Mouse (Mus musculus) embryonic facial prominence, embryonic 15.5 days (tissue): ENCODE data around the gene Dact3. TPM values are rescaled to one million over a fixed set of nuclear protein-coding genes. Genes with fewer than 3 reads are reported as not detected.

Experiments
- ATAC-seq: fragments of 200-750 bp; cut with Nextera tagmentation; 2 replicates; pipeline ENCODE4 v1.8.0; 2017; ENCODE audit warnings: low read depth, moderate TSS enrichment; ENCODE audit not compliant: insufficient number of reproducible peaks, low FRiP score, low TSS enrichment
- H3K27ac ChIP-seq: fragments of 300-500 bp; sonication (generic); replicated peaks from 2 replicates; pipeline ENCODE4 v1.5.1; 2015; ENCODE audit warnings: mild to moderate bottlenecking, inconsistent platforms
- H3K27me3 ChIP-seq: fragments of 300-500 bp; sonication (generic); 2 replicates; pipeline ENCODE4 v1.6.1; 2015; ENCODE audit warnings: inconsistent platforms
- H3K36me3 ChIP-seq: fragments of 300-500 bp; sonication (generic); 2 replicates; pipeline ENCODE4 v1.6.1; 2015; ENCODE audit warnings: mild to moderate bottlenecking, inconsistent platforms
- H3K4me1 ChIP-seq: fragments of 300-500 bp; sonication (generic); 2 replicates; pipeline ENCODE4 v1.6.1; 2015; ENCODE audit warnings: inconsistent platforms
- H3K4me2 ChIP-seq: fragments of 300-500 bp; sonication (generic); replicated peaks from 2 replicates; pipeline ENCODE4 v1.6.1; 2015; ENCODE audit warnings: mild to moderate bottlenecking, inconsistent platforms
- H3K4me3 ChIP-seq: fragments of 300-500 bp; sonication (generic); replicated peaks from 2 replicates; pipeline ENCODE4 v1.5.1; 2015; ENCODE audit warnings: mild to moderate bottlenecking, inconsistent platforms
- H3K9ac ChIP-seq: fragments of 300-500 bp; sonication (generic); 2 replicates; pipeline ENCODE4 v1.6.1; 2015; ENCODE audit warnings: inconsistent platforms
- H3K9me3 ChIP-seq: fragments of 300-500 bp; sonication (generic); replicated peaks from 2 replicates; pipeline ENCODE4 v1.6.1; 2016; ENCODE audit warnings: inconsistent platforms
- WGBS: fragments of 180-500 bp; shearing (Covaris S2); methylation state at CpG from one replicate; pipeline ENCODE4 v1.1.7; 2015; 5-methylcytosine and 5-hydroxymethylcytosine counted together
- polyA plus RNA-seq: library from polyadenylated mRNA; unstranded; fragments of >200 nt; fragmentation: Nextera tagmentation; extraction: Ambion mirVana; gene quantifications from 2 replicates; pipeline ENCODE4 v1.2.1, GENCODE M21; 2015

Gene Dact3
- polyA plus RNA-seq, 1 experiment from 2014 or later = 5.4 TPM

DNA sequence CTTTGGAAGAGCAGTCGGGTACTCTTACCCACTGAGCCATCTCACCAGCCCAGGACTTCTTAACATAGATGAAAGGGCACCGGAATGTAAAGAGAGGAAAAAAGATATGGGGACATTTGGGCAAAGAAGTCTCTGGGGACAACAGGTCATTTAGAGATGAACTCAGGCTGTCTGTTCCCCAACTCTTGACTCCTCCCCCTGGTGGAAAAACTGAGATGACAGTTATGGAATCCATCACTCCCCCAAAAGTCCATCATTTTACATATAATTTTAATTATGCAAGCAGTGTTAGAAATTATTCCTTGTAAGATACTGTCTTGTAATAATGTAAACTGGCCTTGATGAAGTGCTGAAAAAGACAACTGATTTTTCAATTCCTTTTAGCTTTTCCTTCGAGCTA lies 2.6 kb downstream of the Dact3 start:
- Histone ChIP-seq H3K9me3 (no peaks in the 10 kb centered on the region), H3K27ac (no peak overlapping the region), H3K4me1 (peaks cover 40% of the 10 kb centered on the region), H3K4me2 (no peak overlapping the region), H3K27me3 (no peaks in the 10 kb centered on the region), H3K4me3 (no peak overlapping the region), H3K9ac (no peak overlapping the region), H3K36me3 (peaks cover 19% of the 10 kb centered on the region)
- ATAC-seq = no peak
- 72% methylated on average over 3 of the region's 3 CpGs for WGBS

DNA sequence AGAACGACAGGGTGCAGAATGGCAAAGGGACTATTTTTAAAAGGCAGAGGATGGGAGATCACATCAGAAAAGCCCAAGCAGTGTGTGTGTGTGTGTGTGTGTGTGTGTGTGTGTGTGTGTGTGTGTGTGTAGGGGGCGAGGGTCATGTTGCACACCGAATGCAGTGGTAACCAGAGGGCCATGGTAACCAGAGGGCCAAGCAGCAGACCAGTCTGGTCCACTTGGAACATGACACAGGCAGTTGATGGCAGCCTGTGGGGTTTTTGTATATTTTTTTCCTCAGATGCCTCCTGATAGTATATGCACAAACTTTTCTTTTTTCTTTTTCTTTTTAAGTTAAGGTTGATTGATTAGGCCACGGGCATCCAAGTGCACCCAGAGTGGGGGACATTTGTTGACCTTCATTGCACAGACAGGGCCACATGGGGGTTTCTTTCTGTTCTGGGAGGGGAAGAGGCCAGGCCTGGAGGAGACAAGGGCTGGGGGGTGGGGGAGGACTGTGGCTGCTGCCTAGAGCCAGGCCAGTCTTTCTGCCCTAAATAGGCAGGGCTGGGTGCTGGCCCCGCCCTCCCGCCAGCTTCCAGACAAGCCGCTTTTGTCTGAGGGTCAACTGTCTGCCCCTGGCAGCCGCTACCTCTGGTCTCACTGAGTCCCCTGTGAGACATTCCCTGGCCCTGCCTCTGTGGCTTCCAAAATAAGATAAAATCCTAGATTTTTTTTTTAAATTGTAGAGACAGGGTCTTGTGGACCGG lies 4.9 kb downstream of the Dact3 start:
- H3K4me1 ChIP-seq = peaks cover 37% of the 10 kb centered on the region
- H3K4me2 ChIP-seq = no peak overlapping the region
- WGBS = 34% methylated on average over 9 of the region's 9 CpGs
- peaks cover 27% of the 10 kb centered on the region for H3K36me3 ChIP-seq
- H3K4me3 ChIP-seq = no peak overlapping the region
- H3K27me3 ChIP-seq = no peaks in the 10 kb centered on the region
- peak overlapping the region; percentile 63 for H3K27ac ChIP-seq
- H3K9ac ChIP-seq = no peak overlapping the region
- ATAC-seq = no peak
- H3K9me3 ChIP-seq = no peaks in the 10 kb centered on the region

DNA sequence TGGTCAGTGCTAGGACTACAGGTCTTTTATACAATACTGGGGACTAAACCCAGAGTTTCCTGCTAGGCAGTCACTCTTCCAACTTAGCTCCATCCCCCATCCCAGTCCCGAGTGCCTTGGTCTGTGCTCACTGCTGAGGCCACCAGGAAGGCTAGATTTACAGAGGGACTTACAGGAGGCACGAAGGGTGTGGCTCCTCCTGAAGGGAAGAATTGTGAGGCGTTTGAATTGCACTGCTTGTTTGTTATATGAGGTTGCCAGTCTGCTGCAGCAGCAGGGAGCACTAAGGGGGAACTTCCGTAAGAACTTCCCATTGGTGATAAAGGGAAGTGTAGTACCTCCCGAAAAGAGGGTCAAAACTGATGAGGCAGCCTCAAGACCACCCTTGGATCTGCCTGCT lies 5.5 kb downstream of the Dact3 start:
- no peaks in the 10 kb centered on the region for H3K9me3 ChIP-seq
- peaks cover 34% of the 10 kb centered on the region for H3K36me3 ChIP-seq
- no peak overlapping the region for H3K9ac ChIP-seq
- no peak overlapping the region for H3K4me3 ChIP-seq
- ATAC-seq = no peak
- H3K27ac ChIP-seq = peak overlapping the region; percentile 63
- WGBS = 23% methylated on average over 5 of the region's 5 CpGs
- peaks cover 37% of the 10 kb centered on the region for H3K4me1 ChIP-seq
- no peak overlapping the region for H3K4me2 ChIP-seq
- peaks cover 2% of the 10 kb centered on the region; the same call in 1 of the 2 replicates for H3K27me3 ChIP-seq

DNA sequence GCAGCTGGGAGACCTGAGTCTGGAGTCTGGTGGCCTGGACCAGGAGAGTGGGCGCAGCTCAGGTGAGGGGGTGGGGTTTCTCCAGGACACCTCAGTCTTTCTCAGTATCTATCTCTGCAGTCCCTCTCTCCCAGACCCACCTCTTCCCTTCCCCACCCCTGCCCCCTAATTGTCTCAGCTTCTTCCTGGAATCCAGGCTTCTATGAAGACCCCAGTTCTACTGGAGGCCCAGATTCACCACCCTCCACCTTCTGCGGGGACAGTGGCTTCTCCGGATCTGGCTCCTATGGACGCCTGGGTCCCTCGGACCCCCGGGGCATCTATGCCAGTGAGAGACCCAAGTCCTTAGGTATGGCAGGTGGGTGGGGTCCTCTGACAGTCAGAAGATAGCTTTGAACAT lies 8.0 kb downstream of the Dact3 start:
- Histone ChIP-seq H3K27ac (no peak overlapping the region), H3K4me2 (no peak overlapping the region), H3K4me3 (no peak overlapping the region), H3K36me3 (peaks cover 57% of the 10 kb centered on the region), H3K27me3 (peaks cover 11% of the 10 kb centered on the region; the same call in 1 of the 2 replicates), H3K9me3 (peaks cover 6% of the 10 kb centered on the region; the same call in 1 of the 2 replicates), H3K4me1 (peaks cover 24% of the 10 kb centered on the region), H3K9ac (no peak overlapping the region)
- ATAC-seq = no peak
- 89% methylated on average over 6 of the region's 6 CpGs for WGBS

DNA sequence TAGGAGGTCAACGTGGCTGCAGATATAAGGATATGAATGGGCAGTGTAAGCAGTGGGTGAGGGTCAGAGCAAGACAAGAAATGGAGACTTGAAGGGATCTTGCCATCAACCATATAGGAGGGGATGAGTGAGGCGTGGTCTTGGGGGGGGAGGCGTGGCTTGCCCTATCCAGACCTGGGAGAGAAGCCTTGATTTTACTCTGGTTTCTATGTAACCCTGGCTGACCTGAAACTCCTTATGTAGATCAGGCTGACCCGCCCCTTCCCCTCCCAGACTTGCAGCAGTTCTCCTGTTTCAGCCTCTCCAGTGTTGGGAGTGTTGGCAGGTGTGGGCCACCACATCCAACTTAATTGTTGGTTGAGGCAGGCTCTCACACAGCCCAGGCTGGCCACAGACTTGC lies 9.2 kb downstream of the Dact3 start:
- H3K4me2 ChIP-seq = no peak overlapping the region
- peaks cover 11% of the 10 kb centered on the region; the same call in 1 of the 2 replicates for H3K27me3 ChIP-seq
- no peak for ATAC-seq
- WGBS = 62% methylated on average over 4 of the region's 4 CpGs
- no peak overlapping the region for H3K27ac ChIP-seq
- peaks cover 30% of the 10 kb centered on the region for H3K4me1 ChIP-seq
- no peak overlapping the region for H3K4me3 ChIP-seq
- peaks cover 56% of the 10 kb centered on the region for H3K36me3 ChIP-seq
- H3K9ac ChIP-seq = no peak overlapping the region
- peaks cover 6% of the 10 kb centered on the region; the same call in 1 of the 2 replicates for H3K9me3 ChIP-seq

DNA sequence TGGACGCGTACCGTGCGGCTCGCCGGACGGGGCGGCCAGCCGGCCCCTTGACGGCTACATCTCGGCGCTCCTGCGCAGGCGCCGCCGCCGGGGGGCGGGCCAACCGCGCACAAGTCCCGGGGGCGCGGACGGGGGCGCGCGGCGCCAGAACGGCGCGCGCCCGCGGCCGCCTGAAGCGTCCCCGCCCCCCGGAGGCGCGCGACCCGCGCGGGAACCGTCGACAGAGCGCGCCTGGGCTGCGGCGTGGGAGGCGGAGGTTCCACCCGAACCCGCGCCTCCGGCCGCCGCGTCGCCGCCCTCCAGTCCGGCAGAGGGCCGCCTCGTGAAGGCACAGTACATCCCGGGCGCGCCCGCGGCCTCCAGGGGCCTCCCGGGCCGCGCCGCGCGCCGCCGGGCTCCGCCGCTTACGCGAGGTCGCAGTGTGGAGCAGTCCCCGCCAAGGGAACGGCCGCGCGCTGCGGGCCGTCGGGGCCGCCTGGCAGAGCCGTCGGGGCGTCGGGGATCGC lies 10.2 kb downstream of the Dact3 start:
- Histone ChIP-seq H3K9ac (no peak overlapping the region), H3K4me3 (peak overlapping the region; percentile 39), H3K9me3 (peaks cover 6% of the 10 kb centered on the region; the same call in 1 of the 2 replicates), H3K27me3 (peaks cover 11% of the 10 kb centered on the region; the same call in 1 of the 2 replicates), H3K27ac (0 out of 2 replicates have a peak overlapping the region, but pooled peaks have one; percentile 7), H3K4me1 (peaks cover 33% of the 10 kb centered on the region), H3K4me2 (peak overlapping the region; percentile 37), H3K36me3 (peaks cover 54% of the 10 kb centered on the region)
- 19% methylated on average over 91 of the region's 95 CpGs for WGBS
- ATAC-seq = peak; percentile 27; the same call in 1 of the 2 replicates

DNA sequence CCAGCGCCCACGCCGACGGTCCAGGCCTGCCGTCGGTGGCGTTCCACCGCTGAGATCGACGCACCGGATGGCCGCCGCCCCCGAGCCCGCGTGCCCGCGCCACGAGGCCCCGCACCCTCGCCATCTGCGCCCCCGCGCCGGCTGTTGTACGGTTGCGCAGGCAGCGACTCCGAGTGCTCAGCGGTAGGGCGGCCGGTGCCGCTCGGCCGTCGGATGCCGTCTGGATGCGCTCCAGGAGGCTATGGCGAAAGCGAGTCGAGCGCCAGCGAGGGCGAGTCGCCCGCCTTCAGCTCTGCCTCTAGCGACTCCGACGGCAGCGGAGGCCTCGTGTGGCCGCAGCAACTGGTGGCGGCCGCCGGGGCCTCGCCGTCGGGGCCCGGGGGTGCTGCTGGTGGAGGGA lies 10.8 kb downstream of the Dact3 start:
- WGBS = 56% methylated on average over 59 of the region's 59 CpGs
- peaks cover 6% of the 10 kb centered on the region; the same call in 1 of the 2 replicates for H3K9me3 ChIP-seq
- H3K36me3 ChIP-seq = peaks cover 54% of the 10 kb centered on the region
- no peak overlapping the region for H3K27ac ChIP-seq
- ATAC-seq = no peak
- H3K4me1 ChIP-seq = peaks cover 33% of the 10 kb centered on the region
- peak overlapping the region; percentile 37 for H3K4me2 ChIP-seq
- peak overlapping the region; percentile 39 for H3K4me3 ChIP-seq
- no peak overlapping the region for H3K9ac ChIP-seq
- H3K27me3 ChIP-seq = peaks cover 11% of the 10 kb centered on the region; the same call in 1 of the 2 replicates

DNA sequence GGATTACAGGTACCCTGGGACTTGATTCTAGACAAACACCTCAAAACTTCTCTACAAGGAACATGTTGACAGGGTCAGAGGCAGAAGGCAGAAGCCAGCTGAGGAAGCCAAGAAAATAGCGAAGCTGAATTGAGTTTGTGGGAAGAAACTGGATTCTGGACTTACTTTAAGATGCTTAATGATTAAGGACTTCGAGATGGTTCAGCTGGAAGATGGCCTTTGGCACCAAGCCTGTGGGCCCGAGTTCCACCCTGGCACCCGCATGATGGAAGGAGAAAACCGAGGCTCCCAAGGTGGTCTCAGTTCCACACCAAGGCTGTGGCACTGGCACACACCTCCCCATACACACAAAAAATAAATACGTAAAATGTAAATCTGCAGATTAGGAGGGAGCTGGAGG lies 15.4 kb downstream of the Dact3 start:
- peak overlapping the region; percentile 40 for H3K4me3 ChIP-seq
- WGBS = 16% methylated on average over 6 of the region's 6 CpGs
- peaks cover 69% of the 10 kb centered on the region for H3K4me1 ChIP-seq
- ATAC-seq = no peak; the same call in 1 of the 2 replicates
- peak overlapping the region; percentile 67 for H3K4me2 ChIP-seq
- H3K9ac ChIP-seq = 0 out of 2 replicates have a peak overlapping the region, but pooled peaks have one; percentile 4
- peak overlapping the region; percentile 96 for H3K27ac ChIP-seq
- H3K36me3 ChIP-seq = peaks cover 28% of the 10 kb centered on the region
- peaks cover 6% of the 10 kb centered on the region; the same call in 1 of the 2 replicates for H3K9me3 ChIP-seq
- peaks cover 18% of the 10 kb centered on the region for H3K27me3 ChIP-seq

DNA sequence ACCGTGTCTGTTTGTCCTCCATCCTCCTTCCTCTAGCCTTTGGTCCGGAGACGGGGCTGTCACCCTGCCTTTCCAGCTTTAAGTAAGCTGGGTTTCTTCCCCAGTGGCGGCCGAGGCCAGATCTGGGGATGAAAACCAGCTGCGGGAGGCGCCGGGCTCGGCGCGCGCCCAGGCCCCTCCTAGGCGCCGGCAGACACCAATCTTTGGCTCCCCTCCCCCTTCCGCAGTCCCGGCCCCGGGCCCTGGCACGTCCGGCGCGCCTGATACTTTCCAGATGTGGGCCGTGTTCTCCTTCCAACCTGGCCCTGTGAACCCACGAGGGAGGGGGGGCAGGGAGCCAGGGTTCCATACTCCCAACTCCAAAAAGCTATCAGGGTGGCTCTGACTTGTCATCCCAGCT lies 15.8 kb downstream of the Dact3 start:
- peaks cover 3% of the 10 kb centered on the region; the same call in 1 of the 2 replicates for H3K9me3 ChIP-seq
- peak overlapping the region; percentile 40 for H3K4me3 ChIP-seq
- ATAC-seq = peak; percentile 85
- peaks cover 14% of the 10 kb centered on the region for H3K27me3 ChIP-seq
- H3K9ac ChIP-seq = no peak overlapping the region
- H3K36me3 ChIP-seq = peaks cover 24% of the 10 kb centered on the region
- H3K4me2 ChIP-seq = peak overlapping the region; percentile 67
- peaks cover 66% of the 10 kb centered on the region for H3K4me1 ChIP-seq
- H3K27ac ChIP-seq = peak overlapping the region; percentile 96
- WGBS = 0% methylated on average over 23 of the region's 23 CpGs

DNA sequence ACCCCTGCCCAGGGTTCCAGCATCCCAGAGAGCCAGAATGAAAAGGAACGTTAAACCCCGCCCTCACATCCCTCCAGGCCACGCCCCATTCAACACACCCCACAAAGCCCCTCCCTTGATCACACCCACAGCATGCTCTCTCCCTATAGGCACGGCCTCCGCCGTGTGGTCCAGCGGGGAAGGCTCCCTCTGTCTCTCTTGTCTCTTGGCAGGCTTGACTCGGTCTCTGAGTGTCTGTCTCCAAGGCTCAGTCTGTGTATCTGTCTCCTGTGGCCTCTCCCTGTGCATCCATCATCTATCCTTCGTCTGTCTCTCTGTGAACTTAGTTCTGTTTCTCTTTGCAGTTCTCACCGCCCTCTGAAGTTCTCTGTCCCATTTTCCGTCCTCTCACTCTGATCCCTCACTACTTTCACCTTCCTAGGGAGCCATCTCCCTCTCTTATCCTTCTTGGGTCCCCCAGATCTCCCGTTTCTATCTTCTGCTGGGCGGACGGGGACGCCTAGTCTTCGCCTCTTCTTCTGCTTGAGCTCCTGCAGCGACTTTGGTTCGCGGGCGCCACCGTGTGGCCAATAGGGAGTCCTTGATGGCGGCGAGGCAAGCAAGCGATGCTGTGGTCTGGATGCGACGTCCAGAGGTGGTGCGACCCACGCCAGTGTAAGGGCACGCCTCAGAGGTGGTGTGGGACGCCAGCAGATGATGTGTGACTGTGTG lies 16.7 kb downstream of the Dact3 start, which contains the start of gene Gng8:
Gene Gng8 (plus strand): TSS at position 146 of the 711 bp plus-strand sequence.
- peak within 1 kb of the TSS; percentile 40 for H3K4me3 ChIP-seq
- H3K27me3 ChIP-seq = peaks cover 8% of the 10 kb centered on the region
- H3K4me1 ChIP-seq = peaks cover 64% of the 10 kb centered on the region
- H3K9me3 ChIP-seq = no peaks in the 10 kb centered on the region
- ATAC-seq = peak; percentile 84
- peak within 1 kb of the TSS; percentile 96 for H3K27ac ChIP-seq
- WGBS = under 1% methylated on average over 30 of the region's 30 CpGs
- peaks cover 15% of the 10 kb centered on the region; the same call in 1 of the 2 replicates for H3K36me3 ChIP-seq
- H3K9ac ChIP-seq = peak within 1 kb of the TSS; percentile 23; the same call in 1 of the 2 replicates
- H3K4me2 ChIP-seq = peak within 1 kb of the TSS; percentile 67

DNA sequence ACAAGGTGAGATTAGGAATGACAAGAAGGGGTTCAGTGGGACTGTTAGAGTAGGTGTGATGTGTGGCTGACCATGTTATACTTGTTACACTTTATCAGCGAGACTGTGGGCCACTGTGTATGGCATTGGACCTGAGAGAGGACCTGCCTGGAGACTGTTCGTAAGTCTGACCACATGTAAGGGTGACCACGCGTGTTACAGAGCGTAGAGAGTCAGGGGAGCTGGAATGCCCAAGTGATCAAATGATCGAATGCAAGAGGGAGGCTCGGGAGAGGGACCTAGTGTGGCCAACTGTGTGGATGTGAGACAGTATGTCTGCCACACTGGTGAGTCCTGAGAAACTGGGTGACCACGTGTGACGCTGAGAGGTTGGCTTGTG lies 17.2 kb downstream of the Dact3 start:
- Histone ChIP-seq H3K4me1 (peaks cover 64% of the 10 kb centered on the region), H3K27me3 (peaks cover 8% of the 10 kb centered on the region), H3K27ac (peak overlapping the region; percentile 96; the same call in 1 of the 2 replicates), H3K4me3 (peak overlapping the region; percentile 40), H3K36me3 (peaks cover 12% of the 10 kb centered on the region; the same call in 1 of the 2 replicates), H3K4me2 (peak overlapping the region; percentile 67), H3K9me3 (no peaks in the 10 kb centered on the region), H3K9ac (no peak overlapping the region)
- no peak for ATAC-seq
- 29% methylated on average over 9 of the region's 9 CpGs for WGBS
